Mouse (Mus musculus) ES-E14 (cell line): ENCODE measurements around the gene Ppp2r5e.

Experiments used
- HCFC1 ChIP-seq: IDR thresholded peaks from 2 replicates; pipeline ENCODE4 v1.6.1; 2012; ENCODE audit warnings: low read length, inconsistent platforms, borderline replicate concordance; ENCODE audit not compliant: insufficient read depth
- ZNF384 ChIP-seq: IDR thresholded peaks from 2 replicates; pipeline ENCODE4 v1.6.1; 2012; ENCODE audit warnings: low read depth, low read length, inconsistent platforms

DNA sequence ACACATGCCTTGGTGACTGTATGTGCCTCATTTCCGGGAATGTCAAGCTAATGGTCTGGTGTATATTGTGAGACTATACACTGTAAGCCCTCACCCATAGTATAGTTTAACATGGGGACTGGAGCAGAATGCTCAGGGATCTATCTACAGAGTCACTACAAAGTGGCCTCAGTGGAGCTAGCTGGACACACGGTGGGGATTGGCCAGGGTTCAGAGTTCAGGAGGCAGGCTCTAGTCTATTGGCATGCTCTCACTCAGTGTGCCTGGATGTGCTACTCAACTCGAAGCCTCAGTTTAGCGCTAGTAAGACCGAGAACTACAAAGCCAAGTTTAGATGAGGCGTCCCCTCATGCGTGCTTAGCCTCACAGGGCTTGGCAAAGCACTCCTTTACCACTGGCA lies 129.8 kb downstream of the Ppp2r5e start:
- no peak for TF ChIP-seq HCFC1
- no peak for TF ChIP-seq ZNF384
